Mouse (Mus musculus) c-Kit-positive CD71-positive TER-119-positive erythroid progenitor cells, embryonic 14.5 days (primary cell): ENCODE results near the gene Ep400.
"Not testable (repeated sequence)": the region's sequence is repeated elsewhere in the genome, so short reads cannot be mapped to it uniquely, and the experiment has no call there.

ENCODE experiments used
- DNase-seq: peaks from one replicate; pipeline ENCODE4 v3.0.0-alpha.2; 2013; ENCODE audit warnings: low spot score

Ep400 gene

GRCm38 (mm10) chr5:110779998-110780760 is 9.7 kb upstream of the Ep400 start, which contains the start of gene Pus1:
Pus1 (minus strand) TSS chr5:110780659.
- DNase-seq, result peak; percentile 81

- DNase-seq, result no peak
Measured at GRCm38 (mm10) chr5:110779276-110779997, 8.9 kb upstream of the Ep400 start.

GRCm38 (mm10) chr5:110778263-110778662 is 7.7 kb upstream of the Ep400 start:
- no peak for DNase-seq

GRCm38 (mm10) chr5:110776141-110776540 is 5.6 kb upstream of the Ep400 start:
- DNase-seq, result no peak

- DNase-seq, result no peak
Measured at GRCm38 (mm10) chr5:110774511-110774910, 4.0 kb upstream of the Ep400 start.

- not testable (repeated sequence) for DNase-seq
Measured at GRCm38 (mm10) chr5:110772945-110773344, 2.4 kb upstream of the Ep400 start.

- peak; percentile 56 for DNase-seq
Measured at GRCm38 (mm10) chr5:110770031-110770445, 479 bp downstream of the Ep400 start.

GRCm38 (mm10) chr5:110769272-110769671 is 1.2 kb downstream of the Ep400 start:
- no peak for DNase-seq

GRCm38 (mm10) chr5:110763890-110764289 is 6.6 kb downstream of the Ep400 start:
- DNase-seq, result no peak

- no peak for DNase-seq
Measured at GRCm38 (mm10) chr5:110745021-110745420, 25.5 kb downstream of the Ep400 start.

- no peak for DNase-seq
Measured at GRCm38 (mm10) chr5:110739496-110740275, 30.8 kb downstream of the Ep400 start.

- DNase-seq, result no peak
Measured at GRCm38 (mm10) chr5:110735606-110736005, 34.9 kb downstream of the Ep400 start.

- DNase-seq, result no peak
Measured at GRCm38 (mm10) chr5:110733231-110733823, 37.2 kb downstream of the Ep400 start.

GRCm38 (mm10) chr5:110731227-110731626 is 39.3 kb downstream of the Ep400 start:
- no peak for DNase-seq

GRCm38 (mm10) chr5:110727850-110728249 is 42.7 kb downstream of the Ep400 start:
- no peak for DNase-seq

GRCm38 (mm10) chr5:110723543-110723942 is 47.0 kb downstream of the Ep400 start:
- DNase-seq, result no peak

GRCm38 (mm10) chr5:110721463-110721862 is 49.1 kb downstream of the Ep400 start:
- peak; percentile 17 for DNase-seq

GRCm38 (mm10) chr5:110711455-110711854 is 59.1 kb downstream of the Ep400 start:
- peak; percentile 21 for DNase-seq

GRCm38 (mm10) chr5:110709256-110709655 is 61.3 kb downstream of the Ep400 start:
- DNase-seq, result no peak

GRCm38 (mm10) chr5:110704004-110704403 is 66.5 kb downstream of the Ep400 start:
- no peak for DNase-seq

GRCm38 (mm10) chr5:110698617-110699016 is 71.9 kb downstream of the Ep400 start:
- DNase-seq, result no peak

GRCm38 (mm10) chr5:110682041-110682440 is 88.5 kb downstream of the Ep400 start:
- DNase-seq, result no peak
